Mouse (Mus musculus) testis, adult 2 months (tissue): ENCODE measurements around the gene Gm13420.

Experiments used
- CTCF ChIP-seq: fragments of 200-500 bp; IDR thresholded peaks from 2 replicates; pipeline ENCODE4 v1.5.1; 2012; ENCODE audit warnings: low read depth, mild to moderate bottlenecking, inconsistent platforms, low read length, moderate library complexity; ENCODE audit not compliant: control insufficient read depth, insufficient read depth, insufficient replicate concordance
- POLR2A ChIP-seq: fragments of 200-500 bp; IDR thresholded peaks from 2 replicates; pipeline ENCODE4 v1.6.1; 2012; ENCODE audit warnings: low read depth, mild to moderate bottlenecking, inconsistent platforms, low read length, moderate library complexity; ENCODE audit not compliant: control insufficient read depth

DNA sequence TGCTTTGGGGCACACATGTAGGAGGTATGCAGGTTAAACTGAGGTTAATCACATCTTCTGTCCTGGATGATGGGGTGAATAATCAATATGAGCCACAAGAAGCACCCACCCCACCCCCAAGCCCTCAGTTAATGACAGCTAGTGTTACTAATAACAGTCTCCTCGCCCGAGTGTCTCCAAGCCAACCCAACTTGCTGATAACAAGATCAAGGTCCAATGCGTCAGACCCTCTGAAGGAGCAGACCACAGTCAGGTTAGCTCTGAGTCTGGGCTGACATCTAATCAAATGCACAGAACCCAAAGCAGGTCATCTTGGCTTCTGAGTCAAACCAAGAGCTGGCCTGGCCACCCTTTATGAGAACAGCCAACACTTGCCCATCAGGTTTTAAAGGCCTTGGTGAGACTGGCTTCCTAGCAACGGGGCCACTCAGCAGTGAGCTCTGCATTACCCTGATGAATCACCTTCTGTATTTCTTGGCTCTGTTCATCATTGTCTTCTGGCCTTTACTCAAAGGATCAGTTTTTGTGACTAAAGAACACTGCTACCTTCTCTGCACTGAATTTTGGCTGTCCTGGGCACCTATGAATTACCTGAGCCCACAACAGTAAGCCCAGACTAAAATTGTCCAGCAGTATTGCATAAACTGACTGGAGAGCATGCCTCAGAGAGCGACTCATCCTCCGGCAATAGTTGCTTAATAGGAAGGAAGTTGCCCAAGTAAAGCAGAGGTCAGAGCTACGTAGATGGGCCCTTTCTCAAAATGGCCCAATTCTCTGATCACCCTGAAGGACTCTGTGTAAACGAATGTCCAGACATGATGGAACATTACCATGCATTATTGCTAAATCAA, 20.4 kb upstream of the Gm13420 start:
- TF ChIP-seq POLR2A (no peak), CTCF (no peak)
